Mouse (Mus musculus): Measurements from ENCODE around the gene Cckar. TPM values are rescaled to one million over a fixed set of nuclear protein-coding genes. Genes with fewer than 3 reads are reported as not detected.

Cckar gene
- total RNA-seq (2021): not detected
- long read RNA-seq, experiment 1: 0 reads
- long read RNA-seq, experiment 2: 0 reads

DNA sequence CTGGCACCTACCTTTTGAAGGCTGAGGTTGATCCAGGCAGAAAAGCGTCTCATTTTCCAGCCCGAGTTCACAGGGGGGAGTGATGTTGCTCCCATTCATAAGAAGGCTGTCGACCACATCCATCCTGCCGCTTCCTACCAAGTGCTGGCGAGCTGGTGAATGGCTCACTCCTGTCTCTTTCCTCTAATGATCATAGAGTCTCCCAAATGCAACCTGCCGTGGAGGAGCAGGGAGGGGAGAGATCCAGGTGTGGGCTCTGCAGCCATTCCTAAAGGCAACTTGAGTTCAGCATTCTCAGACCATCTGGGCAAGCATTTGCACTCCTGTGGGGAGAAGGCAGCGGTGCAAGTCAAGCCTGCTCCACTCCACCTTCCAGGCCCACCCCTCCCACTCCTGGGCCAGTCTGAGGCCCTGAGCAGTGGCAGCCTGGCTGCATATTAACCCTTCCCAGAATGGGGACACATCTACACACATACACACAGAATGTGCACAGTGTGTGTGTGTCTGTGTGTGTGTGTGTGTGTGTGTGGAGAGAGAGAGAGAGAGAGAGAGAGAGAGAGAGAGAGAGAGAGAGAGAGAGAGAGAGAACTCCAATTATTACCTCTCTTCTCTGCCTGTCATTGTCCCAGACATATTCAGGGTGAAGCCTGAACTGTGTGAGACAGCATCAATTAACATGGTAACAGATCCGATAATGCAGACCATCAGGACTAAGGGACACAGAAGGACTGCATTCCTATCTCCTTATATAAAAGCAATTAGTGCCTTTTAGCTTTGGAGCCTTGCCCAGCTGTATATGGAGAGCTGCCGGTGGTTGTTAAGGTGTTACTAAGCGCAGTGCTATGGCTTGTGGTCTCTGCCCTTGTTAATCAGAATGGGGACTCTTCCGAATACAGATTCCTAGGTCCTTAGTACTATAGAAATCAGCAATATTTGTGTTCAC, at the start of gene Cckar:
Gene Cckar (minus strand): TSS at position 471 of the 943 bp plus-strand sequence.
- intact Hi-C loops (cut with DNase I): no loop called here
- no peak for DNase-seq

DNA sequence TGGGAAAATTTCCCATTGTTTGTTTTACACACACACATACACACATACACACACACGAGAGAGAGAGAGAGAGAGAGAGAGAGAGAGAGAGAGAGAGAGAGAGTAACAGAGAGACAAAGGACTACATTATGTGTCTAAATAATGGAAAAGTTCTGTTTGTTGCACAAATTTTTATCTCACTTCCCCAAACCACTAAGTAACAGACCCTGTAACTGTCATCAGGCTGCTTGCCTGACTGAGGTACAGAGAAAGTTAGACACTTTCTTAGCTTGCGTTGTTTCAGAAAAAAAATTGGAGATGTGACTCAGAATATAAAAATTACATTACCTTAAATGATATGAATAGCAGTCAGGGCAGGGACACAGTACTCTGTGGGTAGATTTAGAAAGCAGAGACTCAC, 36.6 kb upstream of the Cckar start:
- intact Hi-C loops (cut with DNase I): no loop called here
- DNase-seq: no peak

DNA sequence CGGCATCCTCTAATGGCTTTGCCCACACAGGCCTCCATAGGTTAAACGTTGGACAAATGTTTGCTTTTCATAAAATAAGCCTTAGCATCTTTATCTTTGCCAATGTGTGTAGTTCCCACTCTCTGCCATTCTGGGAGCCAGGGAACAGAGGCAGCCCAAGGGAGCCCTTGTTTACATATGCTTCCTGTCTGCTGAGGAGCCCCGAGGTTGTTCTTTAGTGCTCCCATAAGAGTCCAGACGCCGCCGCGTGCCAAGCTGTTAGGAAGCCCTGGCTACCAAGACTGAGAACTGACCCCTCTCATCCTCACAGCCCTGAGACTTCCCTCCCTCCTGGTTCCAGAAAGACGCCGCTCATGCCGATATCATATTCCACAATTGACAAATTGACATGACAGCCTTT, 25.4 kb upstream of the Cckar start:
- intact Hi-C loops (cut with DNase I): no loop called here
- DNase-seq: no peak

DNA sequence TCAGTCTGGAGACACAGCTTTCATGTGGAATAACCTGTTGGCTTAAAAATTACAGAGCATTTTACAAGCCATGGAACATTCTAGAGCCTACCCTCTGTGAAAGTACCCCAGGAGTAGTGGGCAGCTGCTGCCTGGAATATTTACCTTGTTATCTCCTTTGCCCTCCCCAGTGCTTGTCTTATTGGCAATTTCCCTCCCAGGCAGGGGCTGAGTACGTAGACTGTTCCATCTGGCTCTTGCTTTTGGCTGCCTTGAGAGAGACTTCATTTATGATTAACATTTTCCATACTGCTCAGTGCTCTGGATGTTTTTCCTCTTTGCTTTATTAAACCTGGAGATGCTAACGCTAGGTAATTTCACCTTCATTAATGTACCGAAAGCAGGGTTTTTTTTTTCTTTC, 20.1 kb upstream of the Cckar start:
- DNase-seq: no peak
- intact Hi-C loops (cut with DNase I): no loop called here

DNA sequence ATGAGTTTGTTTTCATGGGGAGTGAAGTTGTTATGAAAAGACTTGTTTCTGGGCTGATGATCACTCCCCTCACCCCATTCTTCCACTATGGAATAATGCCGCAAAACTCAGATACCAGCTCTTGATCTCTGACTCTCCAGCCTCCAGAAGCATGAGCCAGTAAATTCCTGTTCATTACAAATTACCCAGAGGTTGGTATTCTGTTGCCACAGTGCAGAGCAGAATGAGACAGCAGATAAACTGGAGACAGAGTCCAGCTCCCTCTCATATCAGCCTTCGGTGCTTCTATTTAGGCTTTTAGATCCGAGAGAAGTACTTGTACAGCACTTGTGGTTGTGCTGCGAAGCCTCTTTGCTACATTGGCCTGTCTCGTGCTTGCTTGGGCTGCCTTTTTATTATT, 18.5 kb upstream of the Cckar start:
- intact Hi-C loops (cut with DNase I): no loop called here
- no peak for DNase-seq

DNA sequence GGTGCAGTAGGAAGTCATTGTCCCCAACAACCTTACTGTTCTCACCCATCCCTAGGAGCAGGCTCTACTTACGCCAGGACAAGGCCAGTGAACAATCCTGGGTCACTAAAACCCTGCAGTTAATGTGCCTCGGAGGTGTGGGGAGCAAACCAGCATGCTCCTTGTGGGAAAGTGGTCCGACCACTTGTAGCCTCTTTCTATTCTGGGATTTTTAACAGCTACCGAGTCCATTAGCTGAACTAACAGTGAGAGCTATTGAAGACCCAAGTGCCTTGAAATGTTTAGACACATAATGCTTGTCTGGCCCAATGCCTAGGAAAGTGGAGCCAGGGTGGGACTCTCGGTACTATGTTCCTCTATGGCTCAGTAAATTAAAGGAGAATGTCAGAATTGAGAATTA, 9.0 kb upstream of the Cckar start:
- no peak for DNase-seq
- intact Hi-C loops (cut with DNase I): no loop called here

DNA sequence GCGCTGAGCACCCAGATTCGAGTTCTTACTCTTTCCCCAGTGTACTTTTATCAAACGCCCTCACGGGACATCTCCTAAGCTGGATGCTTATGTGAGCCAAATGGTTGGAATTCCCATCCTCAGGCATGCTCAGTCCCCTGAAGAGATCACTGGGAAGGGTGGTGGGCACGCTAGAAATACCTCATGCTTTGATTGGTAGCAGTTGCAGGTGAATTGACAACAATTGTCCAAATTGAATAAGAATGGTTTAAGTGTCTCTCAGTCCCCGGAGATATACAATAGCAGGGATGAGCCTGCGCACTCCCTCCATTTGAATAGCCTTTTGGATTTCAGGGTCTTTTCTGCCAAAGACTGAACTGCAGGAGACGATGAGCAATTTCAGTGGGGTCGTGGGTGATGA, 3.8 kb upstream of the Cckar start:
- DNase-seq: no peak
- intact Hi-C loops (cut with DNase I): no loop called here

- no peak for DNase-seq
- intact Hi-C loops (cut with DNase I): no loop called here
Observed at GRCm38 (mm10) chr5:53708191-53708590, 686 bp upstream of the Cckar start.

DNA sequence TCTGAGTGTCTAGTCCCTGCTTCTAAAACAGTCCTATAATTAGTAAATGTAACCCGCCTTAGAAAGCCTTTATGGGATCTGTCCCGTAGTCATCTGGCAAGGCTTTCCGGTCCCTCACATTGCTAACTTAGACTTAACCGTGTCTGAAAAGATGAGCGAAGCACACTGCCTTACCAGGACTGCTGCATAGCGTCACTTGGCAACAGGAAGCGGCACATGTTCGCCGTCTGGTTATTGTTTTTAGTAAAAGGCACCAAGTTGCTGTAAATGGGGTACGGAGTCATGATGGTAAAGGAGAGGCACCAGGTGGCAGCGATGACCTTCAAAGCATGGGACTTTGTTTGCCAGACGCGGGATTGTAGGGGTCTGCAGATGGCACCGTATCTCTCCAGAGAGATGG, 4.8 kb downstream of the Cckar start:
- intact Hi-C loops (cut with DNase I): no loop called here

GRCm38 (mm10) chr5:53697794-53698193, 9.7 kb downstream of the Cckar start:
- no peak for DNase-seq
- intact Hi-C loops (cut with DNase I): no loop called here

More for the DNA sequence above, 4.8 kb downstream of the Cckar start:
- no peak for DNase-seq

DNA sequence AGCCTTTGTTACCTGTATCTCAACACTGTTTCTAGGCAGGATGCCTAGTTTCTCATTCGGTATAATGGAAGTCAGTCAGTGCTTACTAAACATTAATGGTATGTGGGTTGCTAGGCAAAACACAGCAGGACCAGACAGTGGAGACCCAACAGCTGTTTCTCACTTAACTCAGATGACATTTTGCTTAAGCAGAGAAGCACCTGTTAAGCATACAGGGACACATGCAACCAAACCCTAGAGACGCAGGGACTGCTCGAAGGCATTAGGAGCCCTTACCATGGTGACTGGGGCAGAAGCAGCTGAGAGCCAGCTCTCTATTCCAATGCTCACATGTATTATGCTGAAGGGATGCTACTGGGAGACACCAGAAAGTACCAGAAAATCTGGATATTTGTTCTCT, 10.8 kb downstream of the Cckar start:
- intact Hi-C loops (cut with DNase I): no loop called here
- no peak for DNase-seq

- no peak for DNase-seq
- intact Hi-C loops (cut with DNase I): no loop called here
Observed at GRCm38 (mm10) chr5:53692662-53693061, 14.8 kb downstream of the Cckar start.

- DNase-seq: no peak
- intact Hi-C loops (cut with DNase I): no loop called here
Observed at GRCm38 (mm10) chr5:53692100-53692499, 15.4 kb downstream of the Cckar start.

GRCm38 (mm10) chr5:53691577-53691976, 15.9 kb downstream of the Cckar start:
- DNase-seq: no peak
- intact Hi-C loops (cut with DNase I): no loop called here

- no peak for DNase-seq
- intact Hi-C loops (cut with DNase I): loop anchor here (10.0 kb wide), 1 partner anchor 426 kb away; no protein-coding TSS in a partner anchor
Observed at GRCm38 (mm10) chr5:53688326-53688725, 19.2 kb downstream of the Cckar start.

DNA sequence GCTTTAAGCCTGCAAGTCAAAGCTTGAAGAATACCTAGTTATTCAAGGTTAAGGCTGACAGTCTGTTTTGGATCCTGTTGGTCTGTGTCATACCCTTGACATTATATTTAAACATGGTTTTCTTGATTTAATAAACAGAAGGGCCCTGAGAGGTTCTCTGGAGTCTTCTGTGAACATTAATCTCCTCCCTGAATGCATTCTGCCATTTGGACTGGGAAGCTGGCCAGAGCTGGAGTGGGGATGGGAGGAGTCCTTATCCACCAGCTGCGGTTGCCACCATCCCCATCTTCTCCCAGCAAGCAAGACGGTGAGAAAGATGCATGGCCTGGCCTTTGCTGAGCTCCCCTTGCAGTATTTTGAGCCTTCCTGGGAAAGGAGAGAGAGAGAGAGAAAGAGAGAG, 21.1 kb downstream of the Cckar start:
- no peak for DNase-seq
- intact Hi-C loops (cut with DNase I): loop anchor here (10.0 kb wide), 1 partner anchor 428 kb away; no protein-coding TSS in a partner anchor

- no peak for DNase-seq
Observed at GRCm38 (mm10) chr5:53685623-53686022, 21.9 kb downstream of the Cckar start.

DNA sequence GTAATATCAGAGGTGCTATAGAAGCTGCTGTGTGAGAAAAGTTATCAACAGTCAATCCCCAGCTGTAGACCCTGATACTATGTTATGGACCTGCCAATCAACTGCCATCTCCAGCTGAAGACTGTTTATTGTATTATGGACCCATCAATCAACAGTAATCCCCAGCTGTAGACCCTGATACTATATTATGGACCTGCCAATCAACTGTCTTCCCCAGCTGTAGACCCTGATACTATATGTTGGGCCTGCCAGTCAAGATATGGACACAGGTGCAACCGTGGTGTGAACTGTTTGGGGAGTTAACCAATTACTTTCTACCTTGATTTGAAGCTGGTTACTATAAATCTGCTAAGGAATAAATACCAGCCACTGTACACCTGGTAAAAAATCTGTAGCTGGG, 23.1 kb downstream of the Cckar start:
- intact Hi-C loops (cut with DNase I): loop anchor here (10.0 kb wide), 1 partner anchor 430 kb away; no protein-coding TSS in a partner anchor
- no peak for DNase-seq

More at GRCm38 (mm10) chr5:53685623-53686022, 21.9 kb downstream of the Cckar start:
- intact Hi-C loops (cut with DNase I): loop anchor here (10.0 kb wide), 1 partner anchor 429 kb away; no protein-coding TSS in a partner anchor

DNA sequence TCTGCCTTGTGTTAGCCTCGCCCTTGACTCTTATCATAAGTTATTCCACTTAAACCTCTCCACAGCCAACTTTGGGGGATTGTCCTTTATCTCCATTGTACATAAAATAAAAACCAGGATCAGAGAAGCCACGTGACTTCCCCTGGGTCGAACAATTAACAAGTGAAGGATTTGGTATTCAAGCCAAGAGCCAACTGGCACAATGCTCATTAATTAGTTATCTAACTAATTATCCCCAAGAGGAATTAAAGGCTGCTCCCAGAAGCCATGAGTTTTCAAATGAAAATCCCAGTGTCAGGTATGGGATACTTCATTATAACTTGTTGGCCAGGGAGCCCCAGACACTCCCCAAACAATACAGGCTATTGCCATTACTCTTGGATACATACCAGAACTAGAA, 23.6 kb downstream of the Cckar start:
- intact Hi-C loops (cut with DNase I): loop anchor here (10.0 kb wide), 1 partner anchor 431 kb away; no protein-coding TSS in a partner anchor
- DNase-seq: no peak

DNA sequence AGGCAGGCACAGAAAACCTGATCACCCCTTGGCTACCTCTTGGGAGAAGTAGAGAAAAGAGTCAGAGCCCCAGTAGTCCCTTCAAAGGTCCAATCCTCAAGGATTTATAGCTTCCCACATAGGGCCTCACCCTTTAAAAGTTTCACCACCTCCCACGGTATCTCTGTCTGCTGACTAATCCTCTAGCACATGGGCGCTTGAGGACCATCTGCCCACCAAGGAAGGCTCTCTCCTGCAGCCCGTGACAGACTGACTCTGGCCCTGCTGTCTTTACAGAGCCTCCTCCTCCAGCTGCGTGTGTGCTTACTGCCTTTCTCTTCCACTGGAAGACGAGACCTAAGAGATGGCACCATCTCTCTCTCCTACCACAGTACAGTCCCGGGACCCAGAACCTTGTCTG, 27.9 kb downstream of the Cckar start:
- DNase-seq: no peak
- intact Hi-C loops (cut with DNase I): loop anchor here (10.0 kb wide), 1 partner anchor 435 kb away; no protein-coding TSS in a partner anchor

DNA sequence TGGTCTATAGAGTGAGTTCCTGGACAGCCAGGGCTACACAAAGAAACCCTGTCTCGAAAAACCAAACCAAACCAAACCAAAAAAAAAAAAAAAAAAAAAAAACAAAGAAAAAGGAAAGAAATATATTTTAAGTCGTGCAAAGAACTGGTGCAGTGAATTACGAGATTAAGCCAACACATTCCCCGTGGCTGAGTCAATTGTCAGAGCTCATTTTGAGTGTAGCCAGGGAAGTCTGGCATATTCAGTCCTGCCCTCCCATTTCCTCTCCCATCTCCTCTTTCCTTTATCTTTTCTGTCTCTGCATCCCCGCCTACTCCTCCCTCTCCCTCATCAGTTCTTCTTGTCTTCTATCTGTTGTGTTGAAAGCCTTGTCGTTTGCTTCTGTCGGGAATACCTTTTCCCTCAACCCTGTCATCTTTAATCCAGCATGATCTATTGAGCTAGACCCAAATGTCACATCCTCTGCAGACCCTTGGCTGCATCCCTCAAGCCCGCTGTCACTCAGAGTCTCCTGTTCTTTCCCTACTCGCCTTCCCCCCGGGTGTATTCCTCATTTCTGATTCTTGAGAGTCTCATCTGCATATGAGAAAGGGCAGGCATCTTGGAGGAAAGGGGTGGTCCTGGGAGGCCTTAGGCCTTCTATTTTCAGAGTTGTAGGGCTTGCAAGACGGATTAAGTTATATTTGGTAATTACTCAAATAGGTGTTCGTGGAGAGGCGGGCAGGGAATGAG, 29.3 kb downstream of the Cckar start:
- DNase-seq: no peak
- intact Hi-C loops (cut with DNase I): no loop called here
